Mouse (Mus musculus): ENCODE data around the gene Uaca. TPM values are rescaled to one million over a fixed set of nuclear protein-coding genes. Genes with fewer than 3 reads are reported as not detected.

Uaca gene
- total and polyA plus RNA-seq, 3 experiments = 10.6 to 53.5 (median 42.7) TPM

GRCm38 (mm10) chr9:60929290-60929983, 135.1 kb downstream of the Uaca start:
- TF ChIP-seq CTCF (IDR thresholded peaks at IDR 0.05) = no peak
- TF ChIP-seq POLR2A (IDR thresholded peaks at IDR 0.05; ENCODE audit: insufficient read depth, low read depth, low read length) = no peak
- TF ChIP-seq EP300 (IDR thresholded peaks at IDR 0.05; ENCODE audit: insufficient read depth, low read depth, low read length) = no peak
- 86% methylated on average over 4 of the region's 4 CpGs for WGBS
- Histone ChIP-seq H3K27me3 (ENCODE audit: control insufficient read depth, insufficient read depth, low read length) (no peaks in the 10 kb centered on the region), H3K27ac (no peak overlapping the region), H3K79me2 (replicated peaks; ENCODE audit: control insufficient read depth, insufficient read depth, low read length) (no peaks in the 10 kb centered on the region), H3K4me1 (ENCODE audit: control insufficient read depth, insufficient read depth, low read length) (no peaks in the 10 kb centered on the region), H3K36me3 (ENCODE audit: control insufficient read depth, insufficient read depth, low read length) (no peaks in the 10 kb centered on the region), H3K4me3 (no peak overlapping the region), H3K9ac (ENCODE audit: low read depth, low read length) (no peak overlapping the region)
- DNase-seq = no peak
- intact Hi-C loops (cut with DNase I) = no loop called here

Other genes starting within 250 kb of the Uaca start
- gene Lrrc49, start 106.4 kb upstream of the Uaca start, total RNA-seq (2021) = 1 to 10 TPM; 3.7 TPM
- 2.1 and 4.7 TPM in 2 replicates for gene Lrrc49, start 106.4 kb upstream of the Uaca start, polyA plus RNA-seq (2012; rRNA removed)
- 1 to 10 TPM; 1.7 to 1.9 TPM for gene Larp6, start 81.6 kb upstream of the Uaca start, total RNA-seq (2021)
- 0.94 and 1.5 TPM in 2 replicates for gene Larp6, start 81.6 kb upstream of the Uaca start, polyA plus RNA-seq (2012; rRNA removed)

Measured in heart, adult 2 months (tissue).